Mouse (Mus musculus) frontal cortex, postnatal 10 days (tissue): ENCODE results near the gene Mta3.
A peak's percentile ranks its signal among the peaks of the same experiment; 100 is the strongest.

ENCODE experiments used
- DNase-seq, 2 experiments: peaks; one replicate each; pipeline ENCODE4 v3.0.0; 2022; ENCODE audit warnings: low spot score in 2 of 2, mixed read lengths in 1 of 2

Mta3 gene

DNA sequence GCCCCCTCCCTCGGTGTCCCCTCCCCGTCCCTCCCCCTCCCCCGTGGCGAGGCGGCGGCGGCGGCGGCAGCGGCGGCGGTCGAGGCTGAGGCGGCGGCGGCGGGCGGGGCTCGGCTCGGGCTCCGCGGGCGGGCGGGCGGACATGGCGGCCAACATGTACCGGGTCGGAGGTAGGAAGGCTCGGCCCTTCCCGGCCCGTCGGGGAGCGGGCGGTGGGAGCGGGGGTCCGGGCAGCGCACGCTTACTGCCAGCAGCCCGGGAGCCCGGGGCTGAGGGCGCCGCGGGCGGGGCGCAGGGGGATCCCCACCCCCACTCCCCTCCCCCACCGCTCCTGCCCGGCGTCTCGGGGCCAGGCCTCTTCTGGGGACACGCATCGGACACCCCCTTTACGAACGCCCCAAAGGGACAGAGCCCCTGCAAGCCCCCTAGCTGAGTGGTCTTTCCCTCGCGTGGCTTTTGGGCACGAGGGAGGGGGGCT is at the start of gene Mta3:
Gene Mta3 (plus strand): TSS at position 48 of the 478 bp plus-strand sequence.
- peak in 1 of 2 experiments; percentile 62 for DNase-seq

DNA sequence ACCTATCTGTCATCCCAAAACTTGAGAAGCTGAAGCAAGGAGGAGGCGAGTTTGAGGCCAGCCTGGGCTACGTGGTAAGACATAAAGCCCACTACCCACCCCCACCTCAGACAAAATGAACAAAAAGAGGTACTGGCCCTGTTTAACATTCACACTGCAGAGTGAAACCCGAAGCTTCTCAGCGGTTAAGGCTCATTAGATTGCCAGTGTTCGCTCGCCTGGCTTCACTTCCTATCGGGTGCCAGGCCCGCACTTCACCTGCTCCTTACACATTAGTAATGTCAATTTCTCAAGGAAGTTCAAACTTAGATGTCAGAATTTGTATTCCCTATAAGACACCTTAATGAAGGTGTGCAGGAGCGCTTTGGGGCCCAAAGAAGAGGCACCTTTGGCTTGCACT is 48.6 kb upstream of the Mta3 start:
- no peak for DNase-seq

DNA sequence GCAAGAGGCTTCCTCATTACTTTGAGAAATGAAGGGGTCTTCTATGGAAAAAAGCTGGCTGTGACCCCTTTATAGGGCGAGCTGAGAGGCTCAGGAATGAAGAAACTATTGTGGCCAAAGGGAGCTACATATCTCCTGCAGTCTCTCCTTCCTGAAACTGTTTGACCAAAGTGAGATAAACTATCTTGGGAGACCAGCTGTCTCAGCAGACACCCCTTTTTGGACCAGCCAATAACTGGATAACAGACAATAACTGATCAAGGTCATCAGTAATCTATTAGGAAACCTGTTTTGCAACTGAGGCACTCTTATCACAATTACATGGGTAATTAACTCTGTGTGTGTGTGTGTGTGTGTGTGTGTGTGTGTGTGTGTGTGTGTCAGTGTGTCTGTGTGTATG is 47.0 kb upstream of the Mta3 start:
- DNase-seq, result no peak

DNA sequence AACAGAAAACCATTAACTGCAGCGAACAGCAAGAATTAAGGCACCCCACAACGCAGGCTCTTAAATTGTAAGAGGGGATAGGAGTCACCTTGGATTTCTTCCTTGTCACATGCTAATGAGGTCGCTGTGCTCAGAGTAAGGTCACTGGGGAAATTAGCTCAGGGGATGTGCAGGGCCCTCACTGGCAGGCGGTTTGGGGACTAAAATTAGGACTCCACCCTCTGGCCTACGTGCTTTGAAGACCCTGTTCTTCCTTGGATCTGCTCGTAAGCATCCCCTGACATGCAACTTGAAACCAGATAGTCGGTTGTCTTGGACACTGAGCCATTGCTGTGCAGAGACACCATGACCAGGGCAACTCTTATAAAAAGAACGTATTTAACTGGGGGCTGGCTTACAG is 41.2 kb upstream of the Mta3 start:
- no peak for DNase-seq

DNA sequence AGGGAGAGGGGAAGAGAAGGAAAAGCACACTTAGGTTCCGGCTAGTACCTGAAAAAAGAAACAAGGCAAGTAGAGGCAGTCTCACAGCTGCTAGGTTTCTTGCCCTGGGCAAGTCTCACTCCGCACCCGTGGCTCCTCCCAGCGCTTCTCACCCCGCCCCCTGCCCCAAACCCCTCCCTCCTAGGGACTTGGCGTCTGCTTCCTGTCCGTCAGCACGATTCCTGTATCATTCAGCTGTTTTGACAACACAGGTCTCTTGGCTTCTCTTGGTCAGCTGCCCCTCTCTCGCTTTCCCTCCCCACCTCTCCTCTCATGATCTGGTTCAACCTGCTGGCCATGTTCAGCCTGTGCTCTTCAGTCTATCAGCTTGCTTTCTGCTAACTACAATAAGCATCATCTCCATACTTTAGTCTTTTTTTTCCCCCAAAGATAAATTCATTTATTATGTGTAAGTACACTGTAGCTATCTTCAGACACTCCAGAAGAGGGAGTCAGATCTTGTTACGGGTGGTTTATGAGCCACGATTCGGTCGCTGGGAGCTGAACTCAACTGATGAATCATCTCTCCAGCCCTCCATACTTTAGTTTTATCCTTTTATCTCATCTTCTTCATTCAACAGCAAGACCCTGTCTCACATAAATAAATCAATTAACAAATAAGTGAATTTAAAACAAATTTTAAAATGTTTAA is 39.2 kb upstream of the Mta3 start:
- no peak for DNase-seq

DNA sequence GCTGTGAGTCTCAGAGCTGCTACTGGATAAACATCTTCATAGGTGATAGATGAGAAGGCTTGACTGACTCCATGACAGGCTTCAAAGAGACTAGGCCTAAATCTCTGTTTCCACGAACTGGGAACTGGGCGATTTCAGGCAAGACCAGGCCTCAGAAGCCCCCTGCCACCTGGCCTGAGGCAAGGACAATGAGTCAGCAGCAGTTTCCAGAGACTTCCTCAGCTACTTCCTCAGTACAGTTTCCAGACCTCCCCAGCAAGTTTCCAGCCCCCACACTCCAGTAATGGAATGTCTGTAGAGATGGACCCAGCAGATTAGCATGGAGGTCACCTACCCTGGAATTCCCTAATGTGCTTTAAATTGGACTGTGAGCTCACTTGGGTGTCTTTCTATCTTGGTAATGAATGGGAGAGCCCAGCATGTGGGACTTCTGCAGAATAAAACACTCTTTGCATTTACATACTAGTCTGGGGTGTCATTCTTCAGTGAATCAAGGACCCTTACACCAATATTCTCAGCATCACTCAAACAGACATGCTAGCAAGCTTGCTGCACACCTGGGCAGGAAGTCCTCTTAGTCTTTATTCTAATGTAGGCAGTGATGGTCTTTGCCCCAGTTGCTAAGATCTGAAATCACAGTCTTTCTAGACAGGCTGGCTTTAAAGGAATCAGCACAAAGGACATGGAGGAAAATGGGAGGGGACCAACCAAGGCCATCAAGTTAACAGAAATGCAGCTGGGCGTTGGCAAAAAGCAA is 37.9 kb upstream of the Mta3 start:
- DNase-seq, result no peak

DNA sequence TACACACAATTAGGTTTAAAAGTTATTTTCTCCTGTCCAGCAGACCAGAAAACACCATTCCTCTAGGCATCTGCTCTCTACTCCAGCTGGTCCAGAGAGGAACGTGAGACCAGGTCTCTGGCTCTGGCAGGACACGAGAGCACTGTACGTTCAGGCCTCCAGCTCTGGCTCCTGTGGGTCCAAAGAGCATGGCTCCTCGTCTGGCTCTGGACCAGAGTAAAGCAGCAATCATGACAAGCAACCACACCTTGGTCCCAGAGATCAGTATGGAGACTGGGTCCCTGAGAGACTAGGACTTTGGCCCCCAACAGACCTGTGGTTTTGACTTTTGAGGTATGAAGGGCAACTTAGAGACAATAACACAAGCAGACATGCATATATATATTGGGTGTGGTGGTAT is 33.3 kb upstream of the Mta3 start:
- no peak for DNase-seq

DNA sequence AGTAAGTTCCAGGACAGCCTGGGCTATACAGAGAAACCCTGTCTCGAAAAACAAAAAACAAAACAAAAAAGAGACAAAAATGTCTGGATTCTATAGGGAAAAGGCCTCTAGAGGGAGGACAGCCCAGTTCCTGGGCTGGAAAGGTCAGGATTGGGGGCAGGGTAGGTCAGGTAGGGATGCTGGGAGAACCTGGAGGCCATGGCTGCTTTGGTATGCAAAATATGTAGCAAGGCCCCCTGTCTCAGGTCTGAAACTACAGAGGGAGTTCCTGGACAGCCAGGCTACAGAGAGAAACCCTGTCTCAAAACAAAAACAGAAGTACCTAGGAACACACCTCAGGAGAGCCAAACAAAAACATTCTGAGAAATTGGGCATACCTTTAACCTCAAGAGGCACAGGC is 28.6 kb upstream of the Mta3 start:
- DNase-seq, result no peak

DNA sequence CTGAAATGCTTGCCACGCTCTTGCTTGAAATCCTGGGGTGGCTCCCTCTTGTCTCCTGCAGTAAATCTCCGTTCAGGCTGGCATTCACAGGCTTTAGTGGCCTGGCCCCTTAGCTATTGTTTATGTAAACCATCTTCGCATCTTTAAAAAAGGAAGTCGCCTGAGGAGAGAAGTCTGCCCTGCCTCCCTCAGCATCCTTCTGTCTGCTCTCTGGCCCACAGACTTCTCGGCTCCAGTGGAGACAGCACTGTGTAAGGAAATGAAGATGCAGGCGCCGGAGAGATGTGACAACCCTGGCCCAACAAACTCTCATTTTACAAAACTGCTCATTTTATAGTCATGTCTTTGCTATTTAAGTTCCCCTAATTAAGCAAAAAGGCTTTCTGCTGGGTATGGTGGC is 24.0 kb upstream of the Mta3 start:
- no peak for DNase-seq

DNA sequence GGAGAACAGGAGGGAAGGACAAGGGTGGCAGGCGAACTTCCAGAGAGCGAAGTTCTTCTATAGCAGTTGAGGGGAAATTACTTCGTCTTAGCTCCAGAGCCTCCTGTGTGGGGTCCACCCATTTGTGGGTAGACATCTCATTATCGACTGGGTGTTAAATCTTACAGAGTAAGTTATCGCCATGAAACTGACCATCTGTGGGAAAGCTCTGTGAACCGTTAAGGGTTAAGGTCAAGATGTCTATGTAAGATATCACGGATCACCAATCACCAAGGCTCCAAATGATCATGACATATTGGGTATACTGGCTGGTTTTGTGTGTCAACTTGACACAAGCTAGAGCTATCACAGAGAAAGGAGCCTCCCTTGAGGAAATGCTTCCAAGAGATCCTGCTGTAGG is 21.5 kb upstream of the Mta3 start:
- DNase-seq, result no peak

DNA sequence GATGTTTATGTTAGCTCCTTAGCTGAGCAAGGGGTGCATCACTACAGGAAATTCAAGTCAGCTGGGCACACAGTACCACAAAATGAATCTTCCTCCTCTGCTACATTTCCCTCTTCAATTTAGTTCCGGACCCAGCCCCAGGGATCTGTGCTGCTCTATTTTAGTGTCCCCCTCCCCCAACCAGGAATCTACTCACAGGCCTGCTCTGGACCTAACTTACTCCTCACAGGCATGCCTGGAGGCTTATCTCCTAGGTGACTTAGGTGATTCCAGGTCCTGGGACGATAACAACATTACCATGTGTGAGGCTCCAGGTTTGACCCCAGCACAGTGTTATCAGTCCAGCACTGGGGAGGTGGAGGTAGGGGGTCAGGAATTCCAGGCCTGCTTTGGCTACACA is 15.5 kb upstream of the Mta3 start:
- DNase-seq, result no peak

DNA sequence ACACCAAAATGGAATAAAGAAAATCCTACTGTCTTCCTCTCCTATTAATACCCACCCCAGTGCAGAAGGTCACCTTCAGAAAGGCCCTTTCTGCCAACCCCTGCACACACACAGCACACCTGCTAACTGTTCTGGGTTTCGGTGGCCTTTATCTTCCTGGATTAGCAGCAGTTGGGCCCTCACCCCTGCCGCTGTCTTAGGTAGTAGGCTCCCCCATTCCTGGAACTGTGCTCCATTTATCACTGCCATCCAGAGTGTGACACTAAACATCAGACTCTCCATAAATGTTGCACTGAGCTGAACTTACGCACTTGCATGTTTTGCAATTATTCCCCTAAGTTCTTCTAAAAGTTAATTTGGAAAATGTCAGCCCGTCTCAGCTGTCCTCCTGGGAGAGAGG is 14.6 kb upstream of the Mta3 start:
- DNase-seq, result no peak

DNA sequence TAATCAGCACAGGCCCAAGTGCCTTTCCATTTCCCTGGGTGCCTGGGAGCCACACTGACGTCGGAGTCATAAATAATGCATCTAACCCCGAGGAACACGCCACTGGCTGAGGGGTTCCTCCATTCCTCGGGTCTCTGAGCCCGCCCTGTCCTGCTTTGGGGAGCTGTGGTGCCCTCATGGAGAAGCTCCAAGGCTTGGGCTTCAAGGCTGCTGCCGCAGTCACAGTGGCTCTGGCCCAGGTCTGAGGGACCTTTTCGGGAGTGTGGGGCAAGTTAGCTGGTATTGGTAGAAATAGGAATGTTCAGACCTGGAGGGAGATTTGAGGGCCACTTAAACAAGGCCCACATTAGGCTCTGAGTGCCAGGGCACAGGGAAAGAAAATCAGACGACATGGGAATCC is 12.0 kb upstream of the Mta3 start:
- no peak for DNase-seq

DNA sequence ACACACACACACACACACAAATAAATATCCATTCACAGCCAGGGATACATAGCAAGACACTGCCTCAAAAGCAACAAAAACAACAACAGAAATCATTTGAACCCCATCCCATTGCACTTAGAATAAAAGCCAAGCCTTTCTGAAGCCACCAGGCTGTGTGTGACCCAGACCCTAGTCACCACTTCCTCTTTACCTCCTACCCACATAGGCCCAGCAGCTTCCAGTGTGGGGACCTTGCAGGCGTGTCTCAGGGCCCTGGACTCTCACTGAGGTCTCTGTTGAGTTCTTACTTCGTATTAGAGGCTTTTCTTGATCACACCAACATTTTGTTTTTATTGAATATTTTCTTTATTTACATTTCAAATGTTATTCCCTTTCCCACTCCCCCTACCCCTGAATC is 10.2 kb upstream of the Mta3 start:
- no peak for DNase-seq

DNA sequence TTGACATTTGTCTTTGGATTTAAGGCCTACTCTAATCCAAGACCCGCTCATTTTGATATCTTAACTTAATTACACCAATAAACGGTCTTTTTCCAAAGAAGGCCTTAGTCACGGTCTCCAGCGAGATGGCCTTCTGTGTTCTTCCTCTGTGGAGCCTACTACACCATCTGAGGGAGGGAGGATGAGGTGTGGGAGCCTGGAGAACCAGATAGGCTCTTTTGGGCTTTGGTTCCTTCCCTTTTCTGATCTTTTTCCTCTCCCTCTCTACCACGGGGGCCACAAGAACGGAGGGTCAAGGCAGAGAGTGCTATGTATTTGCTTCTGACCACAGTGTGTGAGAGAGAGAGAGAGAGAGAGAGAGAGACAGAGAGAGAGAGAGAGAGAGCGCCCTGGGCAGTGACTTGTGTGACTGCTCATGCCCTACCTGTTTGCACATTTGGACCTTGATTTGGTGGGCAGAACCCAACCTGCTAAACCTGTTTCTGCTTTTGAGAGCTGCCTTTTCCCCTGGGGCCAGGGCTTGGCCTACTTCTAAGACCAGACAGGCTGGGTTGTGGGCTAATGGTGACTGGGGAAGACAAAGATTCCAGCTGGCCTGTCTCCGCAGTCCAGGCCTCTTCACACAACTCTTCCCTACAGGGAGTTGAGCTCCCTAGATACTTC is 6.8 kb upstream of the Mta3 start:
- no peak for DNase-seq

DNA sequence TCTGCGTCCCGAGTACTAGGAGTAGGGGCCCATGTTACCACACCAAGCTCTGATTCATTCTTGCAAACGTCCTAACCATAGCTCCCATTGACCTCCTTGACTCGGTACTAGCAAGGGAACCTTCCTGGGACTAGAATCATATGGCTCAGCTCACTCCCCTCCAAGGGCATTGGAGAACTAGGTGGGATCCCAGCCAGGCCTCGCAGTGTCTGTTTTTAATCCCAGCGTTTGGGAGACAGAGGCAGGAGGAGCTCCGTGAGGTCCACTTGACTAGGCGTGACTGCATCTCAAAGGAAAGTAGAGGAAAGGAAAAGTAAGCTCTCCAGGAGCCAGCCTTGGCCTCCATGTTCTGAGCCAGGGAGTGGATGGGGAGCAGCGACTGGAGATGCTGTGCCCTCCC is 5.8 kb upstream of the Mta3 start:
- no peak for DNase-seq

DNA sequence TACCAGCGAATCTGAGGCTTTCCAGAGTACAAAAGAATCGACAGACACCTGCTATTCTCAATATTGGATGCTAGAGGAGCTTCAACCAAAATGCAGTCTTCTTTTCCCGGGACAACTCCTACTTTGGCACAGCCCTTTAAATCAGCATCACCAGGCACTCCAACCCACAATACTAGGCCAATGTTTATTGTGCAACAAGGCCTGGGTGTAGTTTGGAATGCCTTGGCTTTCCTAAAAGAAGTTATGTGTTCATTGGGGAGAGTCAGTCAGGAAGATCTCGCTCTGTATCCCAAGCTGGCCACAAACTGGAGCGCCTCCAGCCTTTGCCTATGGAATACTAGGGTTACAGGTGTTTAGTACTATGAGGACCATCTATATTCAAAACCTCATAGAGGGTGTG is 1.5 kb upstream of the Mta3 start:
- no peak for DNase-seq

DNA sequence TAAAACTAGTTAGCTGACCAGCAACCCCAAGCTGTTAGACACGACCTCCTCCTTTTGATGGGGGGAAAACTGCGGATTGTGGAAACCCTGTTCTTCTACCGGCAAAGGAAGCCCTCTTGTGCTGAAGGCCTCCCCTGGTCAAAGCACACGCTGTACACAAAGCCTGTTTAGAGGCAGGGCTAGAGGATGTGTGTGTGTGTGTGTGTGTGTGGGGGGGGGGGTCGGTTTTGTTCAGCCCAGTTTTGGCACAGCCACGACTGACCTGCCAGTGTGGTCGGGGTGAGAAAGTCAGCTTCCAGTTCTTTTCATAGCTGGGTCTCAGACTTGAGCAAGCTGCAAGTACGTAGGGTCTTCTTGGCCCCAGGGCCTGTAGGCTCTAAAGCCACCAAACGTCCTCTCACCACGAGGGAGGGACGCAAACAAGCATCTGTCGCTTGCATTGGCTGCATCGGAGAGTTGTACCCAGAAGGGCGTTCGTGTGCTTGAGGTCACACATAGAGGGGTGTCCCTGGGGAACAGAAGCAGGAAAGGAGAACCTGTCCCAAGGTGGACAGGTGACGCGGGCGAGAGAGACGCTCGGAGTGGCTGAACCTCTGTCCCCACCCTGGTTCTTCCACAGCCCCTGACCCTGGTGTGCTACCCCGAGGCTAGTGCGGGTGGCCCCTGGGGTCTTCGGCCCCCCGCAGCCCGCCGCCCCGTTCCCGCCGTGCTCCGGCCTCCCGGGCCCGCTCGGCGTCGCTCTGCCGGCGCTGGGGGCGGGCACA is 429 bp upstream of the Mta3 start:
- no peak for DNase-seq

DNA sequence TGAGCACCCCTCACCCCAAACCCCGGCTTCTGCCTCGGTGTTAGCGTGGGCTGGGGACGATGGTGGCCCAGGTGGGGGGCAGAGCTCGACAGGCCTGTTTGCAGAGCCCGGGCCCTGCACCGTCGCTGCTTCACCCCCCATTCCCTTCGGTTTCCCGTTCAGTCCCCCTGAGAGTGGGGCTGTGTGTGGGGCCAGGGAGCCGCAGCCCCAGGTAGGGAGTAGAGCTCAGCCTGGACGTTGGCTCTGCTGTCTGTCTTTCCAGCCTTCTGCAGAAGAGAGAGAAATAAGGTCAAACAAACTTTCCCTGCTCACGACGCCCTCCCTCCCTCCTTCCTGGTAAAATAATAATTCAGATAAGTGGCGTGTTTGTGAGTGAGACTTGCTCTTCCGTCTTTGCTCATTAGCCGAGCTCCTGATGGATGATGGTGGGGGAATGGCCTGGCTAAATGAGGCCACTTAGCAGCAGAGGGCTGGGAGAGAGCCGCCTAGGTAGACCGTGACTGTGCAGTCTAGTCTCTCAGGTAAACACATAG is 697 bp downstream of the Mta3 start:
- peak in 1 of 2 experiments; percentile 27 for DNase-seq

DNA sequence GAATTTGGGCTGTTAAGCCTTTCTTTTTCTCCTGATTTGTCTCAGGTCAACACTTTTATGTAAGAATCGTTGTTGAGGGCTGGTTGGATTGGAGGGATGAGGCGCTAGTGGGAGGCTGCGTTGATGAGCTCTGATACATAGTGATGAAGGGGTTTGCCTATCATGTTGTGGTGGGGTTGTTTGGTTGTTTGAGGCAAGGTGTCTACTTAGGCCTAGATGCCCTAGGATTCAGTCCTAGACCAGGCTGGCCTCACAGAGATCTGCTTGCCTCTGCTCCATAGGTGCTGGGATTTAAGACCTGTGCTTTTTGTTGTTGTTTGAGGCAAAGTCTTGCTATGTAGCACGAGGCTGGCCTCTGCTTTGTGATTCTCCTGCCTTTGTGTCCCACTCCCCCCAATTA is 1.4 kb downstream of the Mta3 start:
- no peak for DNase-seq

DNA sequence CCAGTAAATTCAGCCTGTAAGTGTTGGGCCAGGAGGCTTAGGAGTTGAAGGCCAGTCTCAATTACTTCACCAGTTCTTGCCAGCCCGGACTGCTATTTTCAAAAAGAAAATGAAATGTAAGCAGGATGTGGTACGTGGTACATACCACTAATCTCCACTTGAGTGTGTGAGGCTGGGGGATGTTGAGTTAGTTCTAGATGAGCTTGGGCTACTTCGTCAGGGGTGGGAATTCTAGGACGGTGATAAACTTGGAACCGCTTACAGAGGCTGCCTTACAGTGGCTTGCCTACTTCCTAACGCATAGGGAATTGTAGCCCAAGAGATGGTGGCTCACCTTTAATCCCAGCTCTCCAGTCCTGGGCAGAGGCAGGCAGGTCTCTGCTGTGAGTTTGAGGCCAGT is 1.9 kb downstream of the Mta3 start:
- no peak for DNase-seq

DNA sequence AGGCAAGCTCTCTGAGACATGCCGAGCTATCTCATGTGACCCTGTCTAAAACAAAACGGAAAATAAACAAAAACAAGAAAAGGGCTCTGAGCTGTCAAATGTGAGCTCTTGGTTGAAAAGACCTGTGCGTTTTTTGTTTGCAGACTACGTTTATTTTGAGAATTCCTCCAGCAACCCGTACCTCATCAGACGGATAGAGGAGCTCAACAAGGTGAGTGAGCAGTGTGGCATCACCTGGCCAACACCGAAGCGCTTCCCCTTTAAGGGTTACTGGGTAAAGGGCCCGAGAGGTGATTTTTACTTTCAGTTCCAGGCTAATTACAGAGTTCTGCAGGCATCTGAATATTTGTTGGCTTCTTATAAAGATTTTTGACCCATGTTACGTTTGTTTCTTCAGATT is 2.3 kb downstream of the Mta3 start:
- DNase-seq, result no peak
